Mouse (Mus musculus) MEL (cell line): ENCODE results near the gene Dlgap1. TPM values are rescaled to one million over a fixed set of nuclear protein-coding genes. Genes with fewer than 3 reads are reported as not detected.

ENCODE experiments used
- DNase-seq: peaks from one replicate; pipeline ENCODE4 v3.0.0; 2011; ENCODE audit warnings: low read depth, low spot score
- H3K27ac ChIP-seq: 2 replicates; pipeline ENCODE4 v1.5.1; 2012; ENCODE audit warnings: low read depth, mild to moderate bottlenecking, control low read depth, low read length, moderate library complexity; ENCODE audit not compliant: control insufficient read depth
- H3K27me3 ChIP-seq, 2 experiments: fragments of 150-350 bp in 1 of 2; sonication (generic) in 1 of 2; 2 replicates each; pipeline ENCODE4 v1.6.1; 2012; ENCODE audit warnings: low read length in 2 of 2, mild to moderate bottlenecking in 2 of 2, improper control_type of control experiment in 1 of 2, moderate library complexity in 1 of 2; ENCODE audit not compliant: insufficient read depth in 2 of 2, control insufficient read depth in 1 of 2
- H3K36me3 ChIP-seq, 2 experiments: 2 replicates each; pipeline ENCODE4 v1.6.1; 2012 to 2014; ENCODE audit warnings: low read length in 2 of 2, improper control_type of control experiment in 1 of 2, inconsistent platforms in 1 of 2, mild to moderate bottlenecking in 1 of 2; ENCODE audit not compliant: insufficient read depth in 2 of 2, control insufficient read depth in 1 of 2
- H3K4me1 ChIP-seq, 2 experiments: fragments of 150-350 bp in 1 of 2; sonication (generic) in 1 of 2; 2 replicates each; pipeline ENCODE4 v1.6.1; 2012; ENCODE audit warnings: low read length in 2 of 2, improper control_type of control experiment in 1 of 2, mild to moderate bottlenecking in 1 of 2; ENCODE audit not compliant: insufficient read depth in 2 of 2, control insufficient read depth in 1 of 2
- H3K4me3 ChIP-seq, 2 experiments: fragments of 150-350 bp in 1 of 2; sonication (generic) in 1 of 2; 2 replicates each; pipeline ENCODE4 v1.5.1; 2012; ENCODE audit warnings: low read depth in 2 of 2, low read length in 2 of 2, mild to moderate bottlenecking in 2 of 2, moderate library complexity in 2 of 2, control low read depth in 1 of 2, improper control_type of control experiment in 1 of 2; ENCODE audit not compliant: control insufficient read depth in 1 of 2, insufficient read depth in 1 of 2
- H3K79me2 ChIP-seq: 2 replicates; pipeline ENCODE4 v1.6.1; 2012; ENCODE audit warnings: mild to moderate bottlenecking, low read length, moderate library complexity; ENCODE audit not compliant: control insufficient read depth, poor library complexity, insufficient read depth
- H3K9ac ChIP-seq: 2 replicates; pipeline ENCODE4 v1.6.1; 2012; ENCODE audit warnings: low read depth, mild to moderate bottlenecking, control low read depth, low read length, moderate library complexity; ENCODE audit not compliant: control insufficient read depth, poor library complexity, severe bottlenecking
- H3K9me3 ChIP-seq: fragments of 150-350 bp; sonication (generic); replicated peaks from 2 replicates; pipeline ENCODE4 v1.6.1; 2012; ENCODE audit warnings: mild to moderate bottlenecking, low read length, improper control_type of control experiment, moderate library complexity; ENCODE audit not compliant: insufficient read depth
- BHLHE40 ChIP-seq: IDR thresholded peaks from 2 replicates; pipeline ENCODE4 v1.6.1; 2012; ENCODE audit warnings: low read depth, mild to moderate bottlenecking, inconsistent platforms, low read length, improper control_type of control experiment, borderline replicate concordance
- CHD1 ChIP-seq: IDR thresholded peaks from 2 replicates; pipeline ENCODE4 v1.6.1; 2012; ENCODE audit warnings: low read depth, mild to moderate bottlenecking, inconsistent platforms, low read length, improper control_type of control experiment
- CHD2 ChIP-seq: IDR thresholded peaks from 2 replicates; pipeline ENCODE4 v1.6.1; 2011; ENCODE audit warnings: low read length, improper control_type of control experiment
- CTCF ChIP-seq, 3 experiments: IDR thresholded peaks in 2 of 3; conservative IDR thresholded peaks in 1 of 3; 2 replicates each; pipeline ENCODE4 v1.5.1; 2011 to 2012; ENCODE audit warnings: low read length in 3 of 3, low read depth in 2 of 3, mild to moderate bottlenecking in 2 of 3, improper control_type of control experiment in 1 of 3, inconsistent platforms in 1 of 3, mixed read lengths in 1 of 3, moderate library complexity in 1 of 3; ENCODE audit not compliant: control insufficient read depth in 1 of 3, insufficient read depth in 1 of 3, poor library complexity in 1 of 3, severe bottlenecking in 1 of 3
- E2F4 ChIP-seq: IDR thresholded peaks from 2 replicates; pipeline ENCODE4 v1.6.1; 2011; ENCODE audit warnings: low read depth, low read length, improper control_type of control experiment, borderline replicate concordance
- EP300 ChIP-seq, 2 experiments: IDR thresholded peaks; 2 replicates each; pipeline ENCODE4 v1.6.1; 2011; ENCODE audit warnings: improper control_type of control experiment in 2 of 2, low read length in 2 of 2, low read depth in 1 of 2, mild to moderate bottlenecking in 1 of 2
- ETS1 ChIP-seq: IDR thresholded peaks from 2 replicates; pipeline ENCODE4 v1.6.1; 2012; ENCODE audit warnings: low read depth, mild to moderate bottlenecking, inconsistent platforms, low read length, improper control_type of control experiment, moderate library complexity
- GABPA ChIP-seq: IDR thresholded peaks from 2 replicates; pipeline ENCODE4 v1.6.1; 2012; ENCODE audit warnings: low read depth, mild to moderate bottlenecking, inconsistent platforms, low read length, improper control_type of control experiment, moderate library complexity
- GATA1 ChIP-seq: IDR thresholded peaks from 2 replicates; pipeline ENCODE4 v1.6.1; 2011; ENCODE audit warnings: low read depth, low read length, improper control_type of control experiment
- HCFC1 ChIP-seq: IDR thresholded peaks from 2 replicates; pipeline ENCODE4 v1.6.1; 2012; ENCODE audit warnings: low read depth, mild to moderate bottlenecking, inconsistent platforms, low read length, improper control_type of control experiment, moderate library complexity
- KAT2A ChIP-seq: conservative IDR thresholded peaks from 2 replicates; pipeline ENCODE4 v1.6.1; 2012; ENCODE audit warnings: low read depth, low read length, improper control_type of control experiment, inconsistent platforms
- MAFK ChIP-seq: IDR thresholded peaks from 2 replicates; pipeline ENCODE4 v1.6.1; 2011; ENCODE audit warnings: low read depth, mild to moderate bottlenecking, low read length, improper control_type of control experiment, borderline replicate concordance
- MAX ChIP-seq: IDR thresholded peaks from 2 replicates; pipeline ENCODE4 v1.6.1; 2011; ENCODE audit warnings: low read length, improper control_type of control experiment
- MEF2A ChIP-seq: IDR thresholded peaks from 2 replicates; pipeline ENCODE4 v1.6.1; 2014; ENCODE audit warnings: low read depth, mild to moderate bottlenecking, inconsistent platforms, low read length, improper control_type of control experiment; ENCODE audit not compliant: poor library complexity, insufficient replicate concordance, severe bottlenecking; ENCODE audit errors: extremely low read depth
- MXI1 ChIP-seq: IDR thresholded peaks from 2 replicates; pipeline ENCODE4 v1.6.1; 2011; ENCODE audit warnings: mild to moderate bottlenecking, low read depth, low read length, improper control_type of control experiment
- MYB ChIP-seq: IDR thresholded peaks from 2 replicates; pipeline ENCODE4 v1.6.1; 2011; ENCODE audit warnings: mild to moderate bottlenecking, low read depth, low read length, improper control_type of control experiment
- NELFE ChIP-seq: IDR thresholded peaks from 2 replicates; pipeline ENCODE4 v1.6.1; 2011; ENCODE audit warnings: low read depth, low read length, improper control_type of control experiment
- NRF1 ChIP-seq: IDR thresholded peaks from 2 replicates; pipeline ENCODE4 v1.6.1; 2014; ENCODE audit warnings: low read depth, mild to moderate bottlenecking, inconsistent platforms, low read length, improper control_type of control experiment, moderate library complexity; ENCODE audit not compliant: poor library complexity, insufficient read depth, severe bottlenecking
- POLR2A ChIP-seq, 2 experiments: IDR thresholded peaks; 2 replicates each; pipeline ENCODE4 v1.6.1; 2011 to 2012; ENCODE audit warnings: low read length in 2 of 2, mild to moderate bottlenecking in 2 of 2, control low read depth in 1 of 2, improper control_type of control experiment in 1 of 2, low read depth in 1 of 2, moderate library complexity in 1 of 2; ENCODE audit not compliant: control insufficient read depth in 1 of 2, insufficient read depth in 1 of 2, poor library complexity in 1 of 2
- POLR2AphosphoS2 ChIP-seq: IDR thresholded peaks from 2 replicates; pipeline ENCODE4 v1.6.1; 2011; ENCODE audit warnings: low read length, improper control_type of control experiment
- RAD21 ChIP-seq: IDR thresholded peaks from 2 replicates; pipeline ENCODE4 v1.6.1; 2011; ENCODE audit warnings: mild to moderate bottlenecking, low read depth, low read length, improper control_type of control experiment
- SIN3A ChIP-seq: IDR thresholded peaks from 2 replicates; pipeline ENCODE4 v1.6.1; 2012; ENCODE audit warnings: low read length, improper control_type of control experiment, inconsistent platforms
- TAL1 ChIP-seq: IDR thresholded peaks from 2 replicates; pipeline ENCODE4 v1.6.1; 2012; ENCODE audit warnings: mild to moderate bottlenecking, inconsistent platforms, low read length, moderate library complexity, mixed read lengths
- TBP ChIP-seq: IDR thresholded peaks from 2 replicates; pipeline ENCODE4 v1.8.0; 2011; ENCODE audit warnings: low read depth, low read length, improper control_type of control experiment
- UBTF ChIP-seq: IDR thresholded peaks from 2 replicates; pipeline ENCODE4 v1.6.1; 2012; ENCODE audit warnings: low read depth, mild to moderate bottlenecking, inconsistent platforms, low read length, improper control_type of control experiment, moderate library complexity, borderline replicate concordance; ENCODE audit not compliant: insufficient read depth
- USF1 ChIP-seq: IDR thresholded peaks from 2 replicates; pipeline ENCODE4 v1.6.1; 2014; ENCODE audit warnings: low read depth, mild to moderate bottlenecking, inconsistent platforms, low read length, improper control_type of control experiment, moderate library complexity
- USF2 ChIP-seq, 2 experiments: IDR thresholded peaks; 2 replicates each; pipeline ENCODE4 v1.6.1; 2011 to 2012; ENCODE audit warnings: improper control_type of control experiment in 2 of 2, low read length in 2 of 2, borderline replicate concordance in 1 of 2, inconsistent platforms in 1 of 2, low read depth in 1 of 2, mild to moderate bottlenecking in 1 of 2; ENCODE audit not compliant: insufficient read depth in 1 of 2
- ZKSCAN1 ChIP-seq: IDR thresholded peaks from 2 replicates; pipeline ENCODE4 v1.6.1; 2012; ENCODE audit warnings: low read depth, mild to moderate bottlenecking, inconsistent platforms, low read length, improper control_type of control experiment, moderate library complexity
- ZMIZ1 ChIP-seq: IDR thresholded peaks from 2 replicates; pipeline ENCODE4 v1.6.1; 2012; ENCODE audit warnings: low read depth, mild to moderate bottlenecking, inconsistent platforms, low read length, improper control_type of control experiment, moderate library complexity
- ZNF384 ChIP-seq: IDR thresholded peaks from 2 replicates; pipeline ENCODE4 v1.6.1; 2012; ENCODE audit warnings: low read depth, mild to moderate bottlenecking, inconsistent platforms, low read length, improper control_type of control experiment
- polyA plus RNA-seq, 2 experiments: library from polyadenylated mRNA; stranded (reverse) in 1 of 2; unstranded in 1 of 2; fragments of >175 nt in 1 of 2; fragments of >200 nt in 1 of 2; gene quantifications; 2 replicates each; pipeline versions ENCODE4 v1.2.1 to v1.2.4; 2012; ENCODE audit warnings: low replicate concordance in 2 of 2, low read depth in 1 of 2; ENCODE audit not compliant: insufficient read length in 2 of 2, insufficient read depth in 1 of 2, missing spikeins in 1 of 2
- total RNA-seq: library from RNA; depleted of rRNA; stranded (reverse); fragments of 300-350 nt; gene quantifications from 2 replicates; pipeline ENCODE4 v1.2.3, GENCODE M21; 2012

Gene Dlgap1
- total and polyA plus RNA-seq, 3 experiments: 0.06 TPM; not detected in 2

DNA sequence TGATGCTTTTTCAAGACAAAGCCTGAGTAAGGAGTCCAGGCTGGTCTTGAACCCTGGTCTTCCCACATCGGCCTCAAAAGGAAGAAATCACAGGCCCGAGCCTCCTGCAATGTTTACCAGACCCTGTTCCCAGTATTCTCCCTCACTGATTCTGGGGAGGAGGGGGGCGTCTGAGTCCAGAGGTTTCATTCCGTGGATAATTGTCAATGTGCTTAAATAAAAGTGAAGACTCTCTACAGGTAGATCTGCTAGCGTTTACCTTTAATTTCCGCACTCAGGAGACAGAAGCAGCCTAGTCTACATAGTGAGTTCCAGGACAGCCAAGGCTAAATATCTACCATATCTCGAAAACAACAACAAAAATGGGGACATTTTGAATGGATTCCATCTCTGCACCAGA lies 785.8 kb downstream of the Dlgap1 start:
- Histone ChIP-seq H3K79me2 (no peaks in the 10 kb centered on the region), H3K4me3 (peak overlapping the region in 1 of 2 experiments; percentile 18; a peak in 2 of 4 replicates), H3K9me3 (no peaks in the 10 kb centered on the region), H3K9ac (no peak overlapping the region), H3K27ac (no peak overlapping the region), H3K4me1 (no peaks in the 10 kb centered on the region; a peak in 2 of 4 replicates), H3K27me3 (no peaks in the 10 kb centered on the region; a peak in 1 of 4 replicates), H3K36me3 (no peaks in the 10 kb centered on the region)
- DNase-seq: no peak
- TF ChIP-seq MXI1 (no peak), EP300 (IDR thresholded peaks at IDR 0.05; ENCODE audit: low read depth in 1 of 2, low read length in 2 of 2) (0 out of 4 replicates have a peak, but pooled peaks of 1 of the 2 experiments have one; percentile 16)

DNA sequence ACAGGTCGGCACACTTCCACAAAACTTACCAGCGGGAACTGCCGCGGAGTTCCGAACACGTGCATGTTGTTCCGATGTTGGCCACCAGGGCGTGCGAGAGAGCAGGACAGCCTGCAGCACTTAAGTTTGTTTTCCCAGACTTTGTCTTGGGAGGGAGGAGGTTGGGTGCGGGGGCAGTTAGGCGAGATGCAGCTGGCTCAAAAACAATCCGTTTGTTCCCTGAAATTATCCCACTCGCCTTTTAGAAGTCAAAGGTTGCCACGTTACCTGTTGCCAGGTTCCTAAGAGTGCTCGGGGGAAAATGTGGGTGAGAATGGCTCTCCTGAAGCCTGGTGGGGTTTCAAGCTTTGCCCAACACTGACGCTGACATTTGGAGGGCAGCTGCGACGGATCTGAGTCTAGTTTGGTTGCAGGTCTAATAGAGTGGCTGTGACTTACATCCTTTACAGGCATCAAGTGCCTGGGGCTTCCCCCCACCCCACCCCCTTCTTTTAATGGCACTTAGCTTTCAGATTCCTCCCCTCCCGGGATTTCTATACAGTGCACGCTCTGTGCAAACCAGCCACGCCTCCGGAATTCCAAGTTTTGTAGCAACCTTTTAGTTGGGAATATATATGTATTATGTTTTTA lies 786.3 kb downstream of the Dlgap1 start:
- H3K27ac ChIP-seq: no peak overlapping the region
- no peaks in the 10 kb centered on the region; a peak in 1 of 4 replicates for H3K27me3 ChIP-seq
- no peaks in the 10 kb centered on the region for H3K79me2 ChIP-seq
- H3K9ac ChIP-seq: peak overlapping the region; percentile 4; the same call in 1 of the 2 replicates
- peak overlapping the region; percentile 40 to 47 for H3K4me3 ChIP-seq
- no peaks in the 10 kb centered on the region; a peak in 1 of 4 replicates for H3K4me1 ChIP-seq
- no peaks in the 10 kb centered on the region for H3K9me3 ChIP-seq
- no peaks in the 10 kb centered on the region for H3K36me3 ChIP-seq
- peak; percentile 86 for DNase-seq
- TF ChIP-seq NRF1 (no peak), SIN3A (0 out of 2 replicates have a peak, but pooled peaks have one; percentile 22), E2F4 (no peak), HCFC1 (no peak), GABPA (no peak), TBP (no peak), MEF2A (no peak), ZNF384 (no peak), MXI1 (peak; percentile 54), MAX (peak; percentile 89), USF1 (no peak; the same call in 1 of the 2 replicates), ETS1 (no peak), GATA1 (no peak), ZKSCAN1 (no peak), CTCF (IDR thresholded peaks at IDR 0.05 in 2 of 3, conservative IDR thresholded peaks at IDR 0.05 in 1 of 3; ENCODE audit: control insufficient read depth in 1 of 3, insufficient read depth in 1 of 3, low read depth in 2 of 3, low read length in 3 of 3, poor library complexity in 1 of 3, severe bottlenecking in 1 of 3) (peak; percentile 85 to 93 (median 89)), CHD2 (no peak), EP300 (IDR thresholded peaks at IDR 0.05; ENCODE audit: low read depth in 1 of 2, low read length in 2 of 2) (no peak), POLR2A (IDR thresholded peaks at IDR 0.05; ENCODE audit: control insufficient read depth in 1 of 2, insufficient read depth in 1 of 2, low read depth in 1 of 2, low read length in 2 of 2, poor library complexity in 1 of 2) (no peak), UBTF (no peak), RAD21 (peak; percentile 64), CHD1 (no peak), MYB (no peak), TAL1 (no peak), KAT2A (no peak), ZMIZ1 (no peak), MAFK (no peak), USF2 (IDR thresholded peaks at IDR 0.05; ENCODE audit: borderline replicate concordance in 1 of 2, insufficient read depth in 1 of 2, low read depth in 1 of 2, low read length in 2 of 2) (no peak), NELFE (no peak), BHLHE40 (peak; percentile 67; the same call in 1 of the 2 replicates), POLR2AphosphoS2 (no peak)
